Mouse (Mus musculus): ENCODE measurements at regions not wholly inside any gene's neighbourhood (a gene's known extent, or its start where the extent isn't known, plus 50 kb on each side); places are given as distances from the start of the nearest gene placed in this dataset.
A peak's percentile ranks its signal among the peaks of the same experiment; 100 is the strongest.

DNA sequence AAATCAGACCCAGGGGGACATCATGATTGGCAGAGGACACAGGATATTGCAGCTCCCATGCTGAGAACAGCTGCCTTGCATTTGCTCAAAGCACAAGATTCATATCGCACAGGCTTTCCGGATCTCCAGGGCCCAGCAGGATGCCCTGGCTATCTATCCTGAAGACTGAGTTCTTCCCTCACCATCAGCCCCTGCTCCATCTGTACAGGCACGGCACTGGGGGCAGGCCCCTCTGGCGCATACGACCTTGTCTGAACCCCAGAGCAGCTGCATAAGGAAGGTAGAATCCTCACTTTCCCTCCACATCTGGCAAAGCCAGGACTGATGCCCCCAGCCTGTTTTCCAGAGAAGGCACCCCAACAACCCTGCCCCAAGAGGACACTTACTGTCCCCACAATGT, 266.8 kb downstream of the Tns1 start:
- no peak for DNase-seq

DNA sequence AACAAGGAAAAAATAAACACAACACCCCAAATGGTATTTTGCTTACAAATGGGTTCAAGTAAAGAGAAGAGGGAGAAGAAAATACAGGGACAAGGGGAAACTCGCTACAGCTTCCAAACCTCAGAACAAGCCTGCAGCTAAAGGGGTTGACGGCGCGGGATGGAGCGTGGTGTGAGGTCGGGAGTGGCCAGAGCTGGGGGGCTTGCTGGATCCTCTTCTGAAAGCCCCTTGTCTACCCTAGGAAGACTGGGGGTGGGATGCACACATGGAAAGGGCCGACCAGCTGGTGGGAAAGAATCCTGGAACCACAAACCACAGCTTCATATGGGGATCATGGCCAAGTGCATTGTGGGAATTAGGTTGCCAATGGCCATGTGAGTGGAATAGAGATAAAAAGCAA, 267.4 kb downstream of the Tns1 start:
- no peak for DNase-seq

DNA sequence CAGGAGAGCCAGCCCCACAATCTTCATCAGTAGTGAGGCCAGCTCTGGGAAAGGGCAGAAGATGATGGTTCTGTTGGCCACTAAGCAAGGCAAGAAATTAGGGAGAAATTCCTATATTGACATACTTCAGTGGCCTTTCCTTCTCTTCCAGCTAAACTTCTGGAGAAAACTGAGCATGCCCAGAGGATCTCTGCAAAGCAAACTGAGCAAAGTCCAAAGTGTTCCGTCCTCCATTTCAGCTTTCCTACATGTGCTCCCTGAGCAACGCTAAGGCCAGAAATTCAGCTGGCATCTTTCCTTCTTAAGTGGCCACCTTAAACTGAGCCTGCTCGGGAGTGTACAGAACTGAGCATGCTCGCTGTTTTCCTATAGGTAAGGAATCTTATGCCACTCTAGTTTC, 268.9 kb downstream of the Tns1 start:
- no peak for DNase-seq

DNA sequence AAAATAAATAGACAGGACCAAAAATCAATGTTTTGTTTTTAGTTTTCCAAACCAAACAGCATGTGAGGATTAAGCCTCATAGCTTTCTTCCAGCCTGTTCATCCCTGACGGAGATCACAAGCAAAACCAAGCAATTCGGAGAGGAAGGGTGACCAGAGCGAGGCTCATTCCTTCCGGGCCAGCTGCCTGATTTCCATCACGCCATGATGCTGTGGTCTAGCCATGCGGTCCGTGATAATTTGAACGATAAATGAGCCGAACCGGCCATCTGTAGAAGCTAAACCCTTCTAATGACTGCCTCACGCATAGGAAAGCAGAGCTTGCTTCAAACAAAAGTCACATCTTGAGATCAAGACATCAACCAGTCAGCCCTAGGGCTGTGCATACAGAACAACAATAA, 270.4 kb downstream of the Tns1 start:
- peak; percentile 55 to 69 for DNase-seq

DNA sequence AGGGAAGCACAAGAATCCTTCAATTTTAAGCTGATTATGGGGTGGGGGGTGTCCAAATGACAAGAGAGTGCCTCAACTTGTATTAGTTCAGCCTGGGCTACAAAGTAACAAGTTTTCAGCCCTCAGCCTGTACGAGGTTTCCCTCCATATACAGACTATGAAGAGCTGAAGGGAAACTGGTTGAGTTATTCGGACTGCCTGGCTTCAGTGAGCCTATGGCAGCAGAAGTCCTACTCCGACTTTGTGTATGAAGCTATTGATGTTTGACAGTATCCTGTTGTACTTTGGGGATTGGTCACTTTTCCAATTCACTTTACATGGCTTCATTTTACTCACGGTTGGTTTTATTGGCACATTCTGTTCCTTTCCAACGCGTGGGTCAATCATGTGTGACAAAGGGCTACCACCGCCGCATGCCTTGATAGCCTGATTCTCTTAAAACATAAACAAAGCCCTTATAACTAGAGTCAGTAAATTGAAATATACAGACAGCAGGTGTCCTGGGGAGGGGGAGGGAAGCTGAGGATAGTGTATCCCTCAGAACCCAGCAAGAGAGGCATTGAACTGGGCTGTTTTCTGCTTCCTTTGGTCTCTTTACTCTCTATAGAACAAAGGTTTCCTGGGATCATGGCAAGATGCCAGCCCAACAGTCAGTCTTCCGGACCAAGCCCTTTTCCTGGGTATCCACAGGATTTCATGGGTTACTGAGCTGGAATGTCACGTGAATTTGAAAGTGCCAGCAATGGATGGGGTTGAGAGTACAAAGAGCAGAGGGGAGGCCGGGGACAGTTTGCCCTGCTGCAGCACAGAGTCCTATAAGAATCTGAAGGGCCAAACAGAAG, 273.9 kb downstream of the Tns1 start:
- DNase-seq = peak; percentile 53 to 72

DNA sequence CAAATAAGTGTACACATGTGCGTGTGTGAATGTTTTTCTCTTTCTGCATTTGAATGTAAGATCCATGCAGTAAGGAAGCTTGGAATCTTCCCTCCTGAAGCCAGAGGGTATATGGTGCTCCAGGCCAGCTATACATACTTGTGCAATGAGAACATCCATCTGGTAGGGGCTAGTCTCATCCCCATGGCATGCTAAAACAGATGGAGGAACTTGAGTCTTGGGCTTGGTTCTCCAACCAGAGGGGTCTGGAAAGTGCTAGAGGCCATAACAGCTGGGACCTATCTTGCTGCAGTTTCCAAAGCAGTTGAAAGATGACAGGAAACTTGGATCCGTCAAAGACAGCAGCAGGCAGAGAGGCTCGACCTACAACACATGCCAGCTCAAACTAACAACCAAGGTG, 275.9 kb downstream of the Tns1 start:
- no peak for DNase-seq

DNA sequence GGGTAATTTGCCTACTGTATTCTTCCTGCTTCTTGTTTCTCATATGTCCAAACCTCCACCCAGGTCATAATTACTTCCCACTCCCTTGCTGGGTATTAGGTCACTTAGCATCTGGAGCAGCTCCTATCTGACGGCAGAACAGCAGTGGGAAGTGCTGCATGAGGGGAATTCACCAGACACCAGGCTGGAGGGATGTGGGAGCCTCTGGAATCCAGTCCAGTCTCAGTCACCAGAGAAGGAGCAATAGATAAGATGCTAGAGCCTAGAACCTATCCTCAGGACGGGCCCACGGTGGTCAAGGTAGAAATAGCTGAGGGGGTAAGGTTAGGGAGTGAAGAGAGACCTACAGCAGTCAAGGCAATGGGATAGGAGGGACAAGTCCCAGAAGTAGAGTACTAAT, 277.1 kb downstream of the Tns1 start:
- DNase-seq = no peak

DNA sequence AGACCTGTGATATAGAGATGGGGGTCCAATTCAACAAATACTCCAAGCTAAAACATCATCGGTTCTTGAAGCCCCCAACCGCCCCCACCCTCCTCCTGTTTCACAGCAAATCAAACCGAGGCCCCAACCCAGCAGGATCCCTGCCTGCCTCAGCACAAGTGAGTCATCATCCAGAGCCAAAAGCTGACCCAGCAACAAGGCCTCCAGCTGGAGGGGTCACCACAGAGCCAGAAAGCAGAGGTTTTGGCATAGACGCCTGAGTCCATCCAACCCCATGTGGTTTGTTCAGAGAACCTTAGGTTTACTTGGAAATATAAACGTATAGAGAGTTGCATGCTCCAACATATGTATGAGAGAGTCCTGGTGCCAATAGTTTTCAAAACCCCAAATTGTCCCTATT, 279.1 kb downstream of the Tns1 start:
- no peak for DNase-seq

DNA sequence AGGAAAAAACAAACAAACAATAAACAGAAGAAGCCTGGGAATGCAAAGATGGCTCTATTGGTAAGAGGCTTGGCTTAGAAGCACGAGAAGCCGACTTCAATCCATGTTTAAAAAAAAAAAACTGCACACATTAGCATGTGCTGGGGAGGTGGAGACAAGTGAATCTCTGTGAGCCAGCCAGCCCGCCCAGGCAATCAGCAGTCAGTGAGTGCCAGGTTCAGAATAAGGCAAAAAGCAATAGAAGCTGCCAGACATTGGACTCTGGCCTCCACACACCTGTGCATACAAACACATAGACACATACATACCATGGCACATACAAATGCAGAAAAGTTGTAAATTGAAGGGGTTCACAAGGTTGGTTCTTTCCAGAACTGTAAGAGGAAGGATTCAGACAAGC, 279.7 kb downstream of the Tns1 start:
- DNase-seq = no peak

DNA sequence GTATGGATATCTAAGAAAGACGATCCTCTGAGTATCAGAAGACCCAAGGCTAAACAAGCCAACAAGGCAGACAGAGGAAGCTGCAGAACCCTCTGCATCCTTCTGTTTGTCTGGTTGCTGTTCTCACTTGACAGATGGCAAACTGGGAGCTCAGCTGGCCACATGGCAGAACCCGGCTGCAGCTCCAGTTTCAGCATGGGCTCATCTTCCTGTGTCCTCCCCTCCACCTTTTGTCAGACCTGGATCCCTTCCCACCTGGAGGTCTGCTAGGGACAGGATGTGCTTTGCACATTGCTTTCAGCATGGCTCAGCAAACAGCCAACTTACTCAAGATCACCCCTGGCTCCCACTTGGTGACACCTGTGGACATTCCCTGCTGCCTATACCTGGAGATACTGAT, 284.9 kb downstream of the Tns1 start:
- DNase-seq = peak; percentile 50 to 66

DNA sequence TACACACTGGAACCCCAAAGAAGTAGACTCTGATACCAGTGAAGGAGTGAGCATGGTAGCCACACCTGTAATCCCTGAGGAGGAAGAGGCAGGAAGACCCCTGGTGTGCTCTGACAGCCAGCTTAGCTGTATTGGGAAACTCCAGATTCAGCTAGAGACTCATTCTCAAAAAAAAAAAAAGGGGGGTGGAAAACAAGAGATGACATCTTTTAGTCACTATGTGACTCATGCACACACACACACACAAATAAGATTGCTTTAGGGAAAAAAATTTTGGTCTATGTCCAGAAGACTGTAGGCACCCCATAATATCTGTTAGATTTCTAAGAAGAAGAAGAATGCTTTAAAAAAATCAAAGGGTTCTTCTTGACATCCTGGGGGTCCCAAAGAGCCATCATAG, 287.6 kb downstream of the Tns1 start:
- no peak for DNase-seq

DNA sequence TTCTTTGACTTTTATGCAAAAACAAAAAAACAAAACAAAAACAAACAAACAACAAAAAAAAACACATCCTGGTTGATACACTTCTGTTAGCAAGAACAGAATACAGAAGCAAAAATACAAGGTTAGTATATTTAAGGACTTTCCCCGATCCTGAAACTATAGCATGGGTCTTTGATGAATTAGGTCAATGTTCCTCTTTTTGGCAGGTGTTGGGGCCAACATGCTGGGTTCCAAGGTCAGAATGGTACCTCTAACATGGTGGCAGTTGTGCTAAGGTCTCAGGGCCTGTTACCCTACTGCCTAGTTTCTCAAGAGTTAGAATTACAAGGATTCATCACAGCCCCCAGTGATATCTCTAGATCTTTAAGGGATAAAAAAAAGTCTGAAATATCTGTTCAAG, 289.7 kb downstream of the Tns1 start:
- no peak for DNase-seq

DNA sequence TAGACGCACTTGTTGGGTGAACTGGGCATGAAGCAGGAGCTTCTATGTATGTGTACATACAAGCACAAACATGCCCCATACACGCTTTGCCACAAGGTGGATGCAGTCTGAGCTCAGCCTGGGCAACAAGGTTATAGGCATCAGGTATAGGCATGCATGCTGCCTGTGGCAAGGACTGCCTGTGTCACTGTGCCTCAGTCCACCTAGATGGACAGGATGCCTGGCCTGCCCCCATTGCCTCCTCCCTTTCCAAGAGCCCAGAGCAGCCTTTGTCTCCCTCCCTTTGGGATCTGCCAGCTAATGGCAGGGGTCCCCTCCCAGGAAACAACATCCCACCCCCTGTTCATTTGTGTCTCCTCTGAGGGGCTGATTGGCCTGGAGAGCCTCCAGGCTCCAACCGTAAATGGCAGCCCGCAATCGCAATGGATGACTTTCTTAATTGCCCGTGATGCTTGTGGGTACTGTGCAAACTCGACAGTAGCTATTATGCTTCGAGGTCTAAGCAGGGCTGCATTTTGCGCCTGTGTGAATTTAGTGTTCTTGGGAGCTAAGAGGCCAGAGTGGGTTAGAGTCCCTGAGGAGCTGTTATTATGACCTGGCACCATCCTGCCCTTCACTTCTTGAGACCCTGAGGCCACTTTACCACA, 293.6 kb downstream of the Tns1 start:
- no peak for DNase-seq

DNA sequence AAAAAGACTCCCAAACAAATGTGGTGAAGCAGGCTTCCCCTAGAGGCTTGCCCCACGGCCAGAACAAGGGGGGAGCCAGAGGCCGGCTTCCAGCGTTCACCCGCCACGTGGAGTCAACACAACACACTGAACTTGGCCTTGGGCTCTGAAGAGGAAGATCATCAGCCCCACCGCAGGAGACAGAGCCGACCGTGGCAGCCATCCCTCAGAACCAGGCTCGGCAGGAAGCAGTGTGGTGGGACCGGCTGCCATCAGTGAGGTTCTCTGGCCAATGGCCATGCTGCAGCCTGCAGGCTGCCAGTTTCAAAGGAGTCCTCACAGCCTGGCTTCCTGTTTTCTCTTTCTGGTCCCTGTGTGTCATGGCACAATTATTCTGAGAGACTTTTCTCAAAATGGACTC, 295.3 kb downstream of the Tns1 start:
- DNase-seq = peak; percentile 87 to 88

DNA sequence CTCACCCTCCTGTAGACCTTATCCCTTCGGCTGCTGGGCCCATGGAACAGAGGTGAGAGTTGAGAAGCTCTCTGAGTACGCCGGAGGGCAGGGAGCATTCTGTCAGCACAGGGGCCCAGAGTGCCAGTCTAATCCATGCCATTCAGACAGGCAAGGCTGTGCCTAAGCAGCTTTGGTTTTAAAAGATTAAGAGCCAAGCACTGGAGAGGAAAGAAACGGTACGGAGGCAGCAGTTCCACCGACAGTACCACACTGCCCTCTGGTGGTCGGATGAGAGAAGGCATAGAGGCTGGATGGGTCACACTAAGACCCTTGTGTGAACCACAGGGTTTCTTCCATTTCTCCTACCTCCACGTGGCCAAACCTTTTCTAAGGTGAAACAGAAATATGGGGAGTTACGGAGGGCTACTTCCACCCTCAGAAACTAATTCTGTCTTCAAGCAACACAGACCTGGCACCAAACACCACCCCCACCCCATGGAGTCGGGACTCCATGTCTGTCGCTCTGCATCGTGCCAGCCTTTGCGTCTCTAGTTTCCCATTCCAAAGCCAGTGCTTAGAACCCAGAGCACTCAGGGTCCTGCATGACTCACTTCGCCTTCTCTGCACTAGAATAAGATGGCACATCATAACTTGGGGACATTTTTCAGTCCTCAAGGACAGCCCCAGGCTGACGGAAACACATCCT, 297.9 kb downstream of the Tns1 start:
- DNase-seq = peak; percentile 97 to 98

DNA sequence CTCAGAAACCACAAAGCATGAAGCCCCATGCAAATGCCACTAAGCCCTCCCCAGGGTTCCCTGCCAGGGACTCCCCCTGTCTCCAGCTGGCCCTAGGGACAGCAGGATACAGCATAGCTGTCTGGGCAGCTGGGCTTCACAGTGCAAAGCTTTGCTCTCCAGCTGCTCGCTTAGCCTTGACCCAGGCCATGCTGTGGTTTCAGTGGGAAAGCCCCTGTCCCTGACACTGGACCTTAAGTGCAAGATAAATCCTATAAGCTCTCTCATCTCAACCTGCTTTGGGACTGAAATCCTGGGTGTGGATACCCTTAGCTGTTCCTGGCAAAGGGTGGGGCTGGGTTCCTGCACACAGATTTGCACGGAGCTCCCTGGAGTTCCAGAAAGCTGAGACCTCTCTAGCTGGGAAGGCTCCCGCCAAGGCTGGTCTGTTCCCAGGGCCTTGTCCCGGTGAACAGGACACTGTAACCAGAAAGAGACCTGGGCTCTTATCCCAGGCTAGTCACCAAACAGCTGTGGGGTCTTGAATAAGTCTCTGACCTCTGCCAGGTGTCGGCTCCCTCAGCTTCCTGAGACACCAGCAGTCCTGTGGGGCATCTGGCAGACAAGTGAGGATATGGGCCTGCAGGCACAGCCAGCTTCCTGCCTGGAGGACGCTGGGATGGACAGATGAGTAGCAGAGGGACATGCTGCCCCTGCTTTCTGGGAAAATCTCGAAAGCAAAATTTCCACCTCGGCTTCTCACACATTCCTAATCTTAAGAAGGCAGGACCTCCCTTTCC, 299.7 kb downstream of the Tns1 start:
- DNase-seq = peak in 1 of 2 experiments; percentile 21

DNA sequence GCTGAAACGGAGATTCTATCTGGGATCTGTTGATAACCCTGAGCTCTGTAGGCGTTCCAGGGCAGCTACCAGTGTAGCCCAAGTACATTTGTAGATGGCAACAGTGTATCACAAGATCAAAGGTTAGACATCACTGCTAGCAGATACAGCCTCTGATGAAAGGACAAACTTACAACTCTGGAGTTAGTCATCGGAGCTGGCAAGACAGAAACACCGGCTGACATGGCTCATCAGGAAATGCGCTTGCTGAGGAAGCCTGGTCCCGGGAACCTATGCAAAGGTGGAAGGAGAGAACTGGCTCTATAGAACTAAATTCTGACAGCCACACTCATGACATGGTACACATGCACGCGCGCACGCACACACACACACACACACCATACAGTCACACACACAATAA, 300.5 kb downstream of the Tns1 start:
- DNase-seq = no peak

DNA sequence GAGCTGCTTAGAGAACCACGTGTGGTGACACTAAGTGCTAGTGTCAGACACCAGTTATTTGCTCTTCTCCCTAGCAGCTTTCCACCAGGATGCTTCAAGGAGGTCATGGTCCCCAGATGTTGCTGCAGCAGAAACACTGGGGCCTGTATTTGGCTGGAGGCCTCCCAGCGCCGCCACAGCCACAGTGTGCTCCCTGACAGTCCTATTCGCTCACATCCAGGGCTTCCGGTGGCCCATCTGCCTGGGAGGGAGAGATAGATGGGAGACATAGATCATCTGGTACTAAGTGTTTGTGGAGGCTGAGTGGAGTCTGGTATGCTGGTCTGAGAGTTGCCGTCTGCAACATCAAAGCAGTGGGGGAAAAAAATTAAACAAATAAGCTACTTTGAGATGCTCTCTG, 301.6 kb downstream of the Tns1 start:
- no peak for DNase-seq

DNA sequence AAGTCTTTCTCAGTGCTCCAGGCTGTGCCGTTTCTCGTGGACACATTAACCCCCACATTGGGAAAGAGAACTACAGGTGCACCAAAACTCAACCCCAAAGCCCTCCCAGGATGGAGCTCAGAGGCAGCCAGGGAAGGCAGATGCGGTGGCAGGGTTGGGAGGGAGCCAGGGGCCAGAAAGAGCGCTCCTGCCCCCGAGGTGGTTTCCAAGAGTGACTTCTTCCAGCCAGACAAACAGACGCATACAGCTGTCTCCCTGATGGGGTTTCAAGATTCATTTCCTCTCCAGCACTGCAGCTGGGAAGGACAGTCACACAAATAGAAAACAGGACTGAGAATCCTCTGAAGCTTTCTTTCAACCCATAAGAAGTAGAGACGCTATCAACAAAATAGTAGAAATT, 303.5 kb downstream of the Tns1 start:
- DNase-seq = no peak

DNA sequence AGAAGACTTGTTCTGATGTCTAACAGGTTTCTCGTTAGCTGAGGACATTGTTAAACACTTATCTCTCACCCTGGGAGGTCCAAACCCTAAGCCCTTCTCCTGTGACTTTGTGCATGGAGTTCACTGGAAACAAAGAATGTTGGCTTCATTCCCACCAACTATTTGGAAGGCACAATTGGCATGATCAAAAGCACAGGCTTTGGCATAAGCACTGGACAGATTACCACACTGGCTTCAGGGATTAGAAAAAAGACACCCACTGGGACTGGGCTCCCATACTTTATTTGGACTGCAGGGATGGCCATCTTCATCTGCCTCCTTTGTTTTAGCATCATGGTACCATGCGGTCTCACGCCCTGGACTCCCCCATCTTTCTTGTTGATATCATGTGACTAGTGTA, 317.0 kb downstream of the Tns1 start:
- peak in 1 of 2 experiments; percentile 9 for DNase-seq

DNA sequence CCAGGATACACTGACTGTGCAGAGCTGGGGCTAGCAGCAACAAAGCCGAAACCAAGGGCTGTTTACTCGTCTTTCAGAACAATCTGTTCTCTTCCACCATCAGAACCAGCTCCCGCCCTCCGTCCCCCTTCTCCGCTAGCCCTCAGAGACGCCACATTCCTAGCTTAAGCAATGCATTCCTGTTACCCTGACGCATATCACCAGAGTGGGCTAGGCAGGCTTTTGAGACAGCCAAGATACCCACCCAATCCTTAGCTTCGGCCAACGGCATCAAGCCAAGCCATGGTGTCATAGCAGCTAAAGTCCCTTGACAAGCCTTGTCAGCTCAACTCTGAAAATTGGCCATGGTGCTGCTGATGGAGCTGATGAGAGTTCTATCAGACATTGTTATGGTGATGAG, 319.1 kb downstream of the Tns1 start:
- DNase-seq = no peak

DNA sequence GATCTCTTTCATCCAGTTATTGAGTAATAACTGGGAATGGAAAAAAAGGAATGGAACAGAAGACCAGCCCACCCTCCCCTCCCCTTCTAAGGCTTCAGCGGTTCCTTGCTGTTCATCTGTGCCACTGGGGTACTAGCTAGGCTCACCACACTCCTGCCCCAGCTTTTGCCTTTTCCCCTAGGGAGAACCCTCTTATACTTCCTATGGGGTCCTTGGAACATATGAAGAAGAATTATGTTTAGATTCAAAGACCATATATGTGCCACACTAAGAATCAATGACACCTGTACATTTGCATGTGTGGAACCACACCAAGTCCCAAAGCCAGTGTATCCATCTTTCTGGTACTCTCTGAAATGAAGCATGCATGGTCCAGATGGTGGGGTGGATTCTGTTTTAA, 324.3 kb downstream of the Tns1 start:
- DNase-seq = no peak

DNA sequence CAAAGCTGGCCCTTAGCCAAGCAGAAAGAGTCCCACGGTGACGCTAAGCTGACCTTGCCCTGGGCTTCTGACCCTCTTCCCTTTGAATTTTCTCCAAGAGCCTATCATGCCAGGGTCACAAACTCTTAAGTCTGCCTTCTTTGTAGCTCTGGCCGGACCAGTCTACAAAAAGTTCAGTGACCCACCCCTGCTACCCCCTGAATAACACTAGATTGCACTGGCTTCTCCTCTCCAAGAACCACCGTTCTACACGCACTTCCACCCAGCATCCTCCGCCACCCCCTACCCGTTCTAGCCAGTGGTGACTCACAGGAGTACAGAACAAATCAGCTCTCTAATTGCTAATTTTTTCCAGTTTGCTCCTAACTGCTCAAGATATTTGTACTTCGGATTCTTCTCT, 325.0 kb downstream of the Tns1 start:
- no peak for DNase-seq

Data from cerebellum, postnatal 14 days (tissue).